Mouse (Mus musculus): ENCODE data around the gene Mrpl27.
"Not testable (repeated sequence)": the region's sequence is repeated elsewhere in the genome, so short reads cannot be mapped to it uniquely, and the experiment has no call there.

The Mrpl27 gene

DNA sequence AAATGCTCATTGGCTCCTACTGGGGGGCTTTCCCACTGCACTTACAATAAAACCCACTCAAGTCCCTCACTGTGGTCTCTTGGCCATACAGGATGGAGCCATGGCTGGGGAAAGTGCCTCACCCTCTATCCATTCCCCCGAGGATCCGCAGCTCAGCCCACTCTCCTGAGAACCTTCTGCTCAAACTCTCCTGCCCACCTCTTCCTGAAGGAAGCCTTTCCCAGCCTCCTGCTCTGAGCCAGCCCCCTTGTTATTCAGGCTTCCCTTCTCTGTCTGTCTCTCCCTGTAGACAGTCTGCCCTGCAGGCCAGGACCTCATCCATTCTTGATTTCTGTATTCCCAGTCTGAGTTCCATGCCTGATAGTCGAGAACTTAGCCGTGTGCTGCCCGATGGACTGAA, 21.4 kb downstream of the Mrpl27 start:
- no peak for DNase-seq (ENCODE audit: low spot score in 2 of 2)

DNA sequence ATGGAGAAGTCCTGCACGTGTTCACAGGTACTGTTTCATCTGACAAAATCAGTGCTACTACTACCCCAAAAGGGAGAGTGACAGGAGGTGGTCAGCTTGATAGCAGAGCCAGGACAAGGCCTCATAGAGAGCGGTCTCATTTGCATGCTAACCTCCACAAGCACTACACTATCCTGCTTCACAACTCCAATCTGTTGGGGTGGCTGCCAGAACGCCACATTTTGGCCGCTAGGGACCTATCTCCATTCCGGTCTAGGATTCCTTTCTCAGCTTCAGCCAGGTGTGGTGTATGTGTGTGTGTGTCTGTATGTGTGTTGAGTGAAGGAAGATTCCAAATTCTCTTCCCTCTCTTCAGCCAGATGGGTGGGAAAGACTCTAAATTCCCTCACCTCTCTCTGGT, 21.9 kb downstream of the Mrpl27 start:
- DNase-seq (ENCODE audit: low spot score in 2 of 2): no peak

DNA sequence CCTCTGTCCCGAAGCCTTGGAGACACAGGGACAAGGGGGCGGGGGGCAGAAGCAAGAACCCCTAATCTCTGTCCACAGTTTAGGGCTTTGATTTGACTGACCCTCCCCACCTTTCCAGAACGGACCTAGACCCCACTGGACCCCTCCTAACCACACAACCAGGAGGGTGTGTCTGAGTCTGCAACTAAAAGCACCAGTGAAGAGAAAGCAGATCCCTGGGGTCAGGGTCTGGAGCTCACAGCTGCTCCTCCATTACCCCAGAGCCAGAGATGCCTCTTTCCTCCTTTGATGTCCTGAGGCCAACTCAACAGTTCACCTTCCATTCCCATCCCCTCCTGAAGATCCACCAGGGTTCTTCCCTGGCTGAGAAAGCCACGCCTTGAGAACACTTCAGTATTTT, 22.7 kb downstream of the Mrpl27 start:
- no peak for DNase-seq (ENCODE audit: low spot score in 2 of 2)

DNA sequence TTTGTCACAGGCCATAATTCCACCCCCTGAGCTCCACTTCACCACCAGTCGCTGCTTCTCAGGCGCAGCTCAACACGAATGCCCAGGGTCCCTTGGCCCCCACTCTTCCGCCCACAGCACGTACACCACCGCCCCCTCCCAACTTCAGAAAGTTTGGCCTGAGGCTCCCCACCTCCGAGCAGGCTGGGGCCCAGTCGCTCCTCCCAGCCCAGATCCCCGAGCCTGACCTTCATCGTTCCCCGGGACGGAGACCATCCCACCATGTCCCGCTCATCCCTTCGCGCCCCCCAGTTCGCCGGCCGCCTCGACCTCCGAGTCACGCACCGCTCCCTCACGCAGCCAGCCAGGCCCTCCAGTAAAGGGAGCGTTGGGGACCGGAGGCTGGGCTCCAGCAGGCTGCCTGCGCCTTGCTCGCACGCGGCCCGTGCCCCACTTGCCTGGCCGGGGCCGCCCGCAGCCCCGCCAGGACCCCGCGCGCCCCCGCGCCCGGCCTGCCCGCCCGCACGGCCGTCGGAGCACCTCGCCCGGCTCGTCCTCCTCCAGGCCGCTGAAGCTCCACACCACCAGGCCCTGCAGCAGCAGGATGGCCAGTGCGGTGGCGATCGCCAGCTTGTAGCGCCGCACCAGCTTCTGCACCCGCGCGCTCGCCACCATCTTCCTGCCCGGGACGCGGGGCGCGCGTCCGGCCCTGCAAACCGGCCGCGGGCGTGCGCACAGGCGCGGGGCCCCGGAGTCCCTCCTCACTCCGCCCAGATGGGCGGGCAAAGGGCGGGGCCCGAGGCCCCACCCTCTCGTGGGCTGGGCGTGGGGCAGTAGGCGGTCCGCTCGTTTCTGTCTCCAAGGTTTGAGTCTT, 23.4 kb downstream of the Mrpl27 start, which contains the start of gene Xylt2:
Gene Xylt2, minus strand, starts transcription at position 762 of the 853 bp plus-strand sequence.
- DNase-seq (ENCODE audit: low spot score in 2 of 2): peak; percentile 91

DNA sequence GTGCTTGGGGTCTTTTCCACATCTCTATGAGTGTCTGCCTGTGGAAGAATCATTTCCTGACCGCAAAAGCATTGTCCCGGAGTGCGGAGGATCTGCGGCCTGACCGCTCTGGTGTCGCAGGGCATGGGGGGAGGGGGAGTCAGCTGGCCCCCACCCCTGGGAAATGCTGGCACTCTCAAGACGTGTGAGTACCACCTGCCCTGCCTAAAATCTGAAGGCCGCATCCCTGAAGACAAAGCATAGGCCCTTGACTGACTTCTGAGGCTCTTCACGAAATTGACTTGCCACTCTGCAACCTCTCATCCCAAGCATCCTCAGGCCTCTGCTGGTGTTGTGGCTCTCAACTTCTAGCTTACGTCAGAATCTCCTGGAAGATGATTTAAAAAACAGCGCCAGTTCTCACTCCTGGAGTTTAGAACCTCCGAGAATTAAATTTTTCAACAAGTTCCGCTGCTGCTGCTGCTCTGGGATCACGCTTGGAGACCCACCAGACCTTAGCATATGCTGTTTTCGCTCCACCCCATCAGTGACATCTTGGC, 24.1 kb downstream of the Mrpl27 start:
- DNase-seq (ENCODE audit: low spot score in 2 of 2): no peak

DNA sequence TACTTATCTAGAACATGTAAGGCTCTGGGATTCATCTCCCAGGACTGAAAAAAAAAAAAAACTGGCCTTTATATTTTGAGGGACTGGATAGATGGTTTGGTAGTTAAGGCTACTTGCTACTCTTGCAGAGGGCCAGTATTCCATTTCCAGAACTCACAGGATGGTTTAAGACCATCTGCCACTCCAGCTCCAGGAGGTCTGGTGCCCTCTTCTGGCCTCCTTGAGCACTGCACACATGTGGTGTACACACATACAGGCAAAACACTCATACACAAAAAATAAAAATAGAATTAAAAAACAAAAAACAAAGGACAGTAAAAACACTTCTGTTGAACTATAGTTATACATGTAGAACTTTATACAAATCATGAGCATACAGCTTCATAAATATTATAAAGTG, 27.1 kb downstream of the Mrpl27 start:
- no peak for DNase-seq (ENCODE audit: low spot score in 2 of 2)

GRCm38 (mm10) chr11:94681640-94682039, 28.1 kb downstream of the Mrpl27 start:
- no peak for DNase-seq (ENCODE audit: low spot score in 2 of 2)

- DNase-seq (ENCODE audit: low spot score in 2 of 2): no peak
Measured at GRCm38 (mm10) chr11:94682427-94682826, 28.9 kb downstream of the Mrpl27 start.

DNA sequence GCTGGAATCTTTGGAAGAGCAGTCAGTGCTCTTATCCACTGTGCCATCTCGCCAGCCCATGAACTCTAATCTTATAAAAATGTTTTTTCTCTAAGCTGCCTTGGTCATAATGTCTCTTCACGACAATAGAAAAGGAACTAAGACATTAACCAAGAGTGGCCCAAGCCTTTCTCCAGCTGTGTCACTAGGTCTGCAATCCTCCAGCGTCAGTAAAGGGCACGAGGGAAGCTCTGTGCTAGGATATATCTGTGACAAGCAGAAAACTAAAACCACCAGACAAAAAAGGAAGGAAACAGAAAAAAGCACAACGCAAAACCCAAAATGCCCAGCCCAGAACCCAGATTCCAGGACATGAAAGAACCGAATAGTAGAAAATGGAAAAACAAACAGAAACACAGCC, 33.6 kb downstream of the Mrpl27 start:
- no peak for DNase-seq (ENCODE audit: low spot score in 2 of 2)

- DNase-seq (ENCODE audit: low spot score in 2 of 2): not testable (repeated sequence)
Measured at GRCm38 (mm10) chr11:94692502-94692901, 38.9 kb downstream of the Mrpl27 start.

DNA sequence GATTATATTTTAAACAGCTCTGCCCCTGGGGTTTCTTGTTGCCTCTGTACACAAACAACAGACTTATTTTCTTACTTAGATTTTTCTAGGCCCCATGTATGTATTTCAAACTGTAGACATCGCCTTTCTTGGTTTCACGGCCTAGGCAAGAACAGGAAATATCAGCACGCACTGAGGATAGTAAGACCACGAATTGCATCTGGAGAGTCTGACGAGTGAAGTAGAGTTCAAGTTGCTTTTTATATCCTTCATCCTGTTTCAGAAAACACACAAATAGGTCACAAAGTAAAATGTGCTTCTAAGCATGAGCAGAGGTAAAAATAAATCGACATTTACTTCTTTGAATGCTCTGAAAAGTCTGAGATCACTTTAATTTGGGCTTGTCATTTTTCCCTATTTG, 41.9 kb downstream of the Mrpl27 start:
- DNase-seq (ENCODE audit: low spot score in 2 of 2): no peak

- DNase-seq (ENCODE audit: low spot score in 2 of 2): no peak
Measured at GRCm38 (mm10) chr11:94697140-94697539, 43.6 kb downstream of the Mrpl27 start.

- no peak for DNase-seq (ENCODE audit: low spot score in 2 of 2)
Measured at GRCm38 (mm10) chr11:94697703-94698464, 44.3 kb downstream of the Mrpl27 start.

GRCm38 (mm10) chr11:94699399-94699798, 45.8 kb downstream of the Mrpl27 start:
- DNase-seq (ENCODE audit: low spot score in 2 of 2): no peak

DNA sequence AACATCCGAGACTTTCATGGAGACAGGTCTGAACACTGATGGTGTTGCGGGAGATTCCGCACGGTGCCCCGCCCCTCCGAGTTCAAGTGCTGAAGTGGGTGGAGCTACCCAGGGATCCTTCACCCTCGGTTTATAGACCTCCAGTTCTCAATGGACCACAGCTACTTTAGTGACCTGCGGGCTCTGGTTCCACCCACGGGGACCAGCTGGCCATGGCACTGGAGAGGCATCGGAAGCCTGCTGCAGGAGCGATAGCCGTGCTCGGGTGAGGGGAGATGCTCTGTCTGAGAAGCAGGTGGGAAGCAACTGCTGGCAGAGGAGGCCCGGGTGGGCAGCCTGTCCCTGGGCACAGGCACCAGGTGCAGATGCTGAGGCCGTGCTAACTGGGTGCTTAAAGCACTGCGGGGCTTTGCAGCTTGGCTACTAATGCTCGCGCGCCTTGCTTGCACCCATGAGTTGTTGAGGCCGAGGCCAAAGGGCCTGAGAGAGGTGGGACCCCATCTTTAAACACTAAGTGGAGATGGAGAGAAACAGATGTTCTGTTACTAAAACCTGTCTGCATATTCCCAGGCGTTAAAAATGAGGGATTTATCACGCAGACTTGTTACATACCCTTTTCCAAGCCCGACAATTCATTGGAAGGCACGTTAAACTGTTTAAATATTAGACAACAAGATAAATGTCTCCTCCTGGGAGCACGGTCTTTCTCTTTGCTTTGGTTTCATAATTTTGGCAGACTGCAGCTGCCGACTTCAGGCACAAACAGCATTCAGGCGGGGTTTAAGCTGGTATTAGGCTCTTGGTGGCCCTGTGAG, 48.0 kb downstream of the Mrpl27 start:
- DNase-seq (ENCODE audit: low spot score in 2 of 2): no peak

GRCm38 (mm10) chr11:94702216-94702610, 48.6 kb downstream of the Mrpl27 start:
- DNase-seq (ENCODE audit: low spot score in 2 of 2): no peak

DNA sequence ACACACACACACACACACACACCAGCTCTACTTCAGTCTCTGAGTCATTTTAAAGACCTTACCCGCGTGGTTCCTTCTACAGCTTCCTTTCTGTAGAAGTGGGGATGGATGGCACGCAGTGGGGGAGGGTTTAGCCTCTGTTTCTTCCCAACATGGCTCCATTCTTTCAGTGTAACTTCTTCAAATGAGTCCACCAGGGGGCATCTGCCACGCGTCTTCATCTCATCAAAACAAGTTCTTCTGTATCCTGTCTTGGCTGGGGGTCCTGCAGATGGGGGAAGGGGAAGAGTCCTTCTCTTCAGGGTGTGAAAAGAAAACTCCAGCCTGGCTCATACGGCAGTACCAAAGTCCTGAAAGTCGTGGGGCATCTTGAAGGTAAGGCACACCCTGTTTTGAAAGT, 50.5 kb downstream of the Mrpl27 start:
- no peak for DNase-seq (ENCODE audit: low spot score in 2 of 2)

DNA sequence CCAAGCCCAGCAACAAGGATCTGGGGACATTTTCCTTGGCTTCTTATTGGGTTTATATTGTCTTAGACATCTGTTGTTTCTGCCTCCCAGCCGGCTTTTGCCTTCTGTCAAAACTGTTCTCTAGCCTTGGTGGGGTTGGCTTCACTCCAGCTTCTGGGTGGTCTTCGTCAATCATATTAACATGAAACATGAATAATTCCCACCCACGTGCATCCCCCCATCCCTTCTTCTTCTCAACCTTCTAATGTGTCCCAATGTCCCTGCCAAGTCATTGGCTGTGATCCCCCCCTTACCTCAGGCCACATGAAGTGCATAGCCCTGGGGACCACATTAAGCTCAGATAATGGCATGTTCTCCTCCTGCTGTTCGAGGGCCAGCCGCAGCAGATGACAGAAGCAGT, 50.9 kb downstream of the Mrpl27 start, which contains the start of gene Gm11541:
Gene Gm11541, minus strand, starts transcription at position 28 of the 400 bp plus-strand sequence.
- no peak for DNase-seq (ENCODE audit: low spot score in 2 of 2)

All from urinary bladder, postnatal 4 days (tissue).